Mouse (Mus musculus) forebrain, embryonic 12.5 days (tissue): ENCODE measurements around the gene D1Pas1. TPM values are rescaled to one million over a fixed set of nuclear protein-coding genes. Genes with fewer than 3 reads are reported as not detected.
A peak's percentile ranks its signal among the peaks of the same experiment; 100 is the strongest.

Experiments used
- ATAC-seq: fragments of 200-750 bp; cut with Nextera tagmentation; 2 replicates; pipeline ENCODE4 v1.8.0; 2017; ENCODE audit warnings: moderate TSS enrichment; ENCODE audit not compliant: low FRiP score
- H3K27ac ChIP-seq: fragments of 300-500 bp; sonication (generic); 2 replicates; pipeline ENCODE4 v1.5.1; 2016; ENCODE audit warnings: mild to moderate bottlenecking
- H3K27me3 ChIP-seq: fragments of 300-500 bp; sonication (generic); 2 replicates; pipeline ENCODE4 v1.6.1; 2016; ENCODE audit warnings: mild to moderate bottlenecking
- H3K36me3 ChIP-seq: fragments of 300-500 bp; sonication (generic); replicated peaks from 2 replicates; pipeline ENCODE4 v1.6.1; 2016; ENCODE audit warnings: mild to moderate bottlenecking
- H3K4me1 ChIP-seq: fragments of 300-500 bp; sonication (generic); 2 replicates; pipeline ENCODE4 v1.6.1; 2016
- H3K4me2 ChIP-seq: fragments of 300-500 bp; sonication (generic); 2 replicates; pipeline ENCODE4 v1.6.1; 2016; ENCODE audit warnings: mild to moderate bottlenecking, moderate library complexity
- H3K4me3 ChIP-seq: fragments of 300-500 bp; sonication (generic); replicated peaks from 2 replicates; pipeline ENCODE4 v1.5.1; 2016; ENCODE audit warnings: mild to moderate bottlenecking
- H3K9ac ChIP-seq: fragments of 300-500 bp; sonication (generic); 2 replicates; pipeline ENCODE4 v1.6.1; 2016; ENCODE audit warnings: mild to moderate bottlenecking
- H3K9me3 ChIP-seq: fragments of 300-500 bp; sonication (generic); 2 replicates; pipeline ENCODE4 v1.6.1; 2016
- WGBS: fragments of 180-500 bp; shearing (Covaris S2); methylation state at CpG from one replicate; pipeline ENCODE4 v1.1.7; 2016; 5-methylcytosine and 5-hydroxymethylcytosine counted together
- polyA plus RNA-seq: library from polyadenylated mRNA; unstranded; fragments of >200 nt; fragmentation: Nextera tagmentation; extraction: Ambion mirVana; gene quantifications from 2 replicates; pipeline ENCODE4 v1.2.1, GENCODE M21; 2016

The D1Pas1 gene
- polyA plus RNA-seq, 1 experiment from 2014 or later, result not detected

DNA sequence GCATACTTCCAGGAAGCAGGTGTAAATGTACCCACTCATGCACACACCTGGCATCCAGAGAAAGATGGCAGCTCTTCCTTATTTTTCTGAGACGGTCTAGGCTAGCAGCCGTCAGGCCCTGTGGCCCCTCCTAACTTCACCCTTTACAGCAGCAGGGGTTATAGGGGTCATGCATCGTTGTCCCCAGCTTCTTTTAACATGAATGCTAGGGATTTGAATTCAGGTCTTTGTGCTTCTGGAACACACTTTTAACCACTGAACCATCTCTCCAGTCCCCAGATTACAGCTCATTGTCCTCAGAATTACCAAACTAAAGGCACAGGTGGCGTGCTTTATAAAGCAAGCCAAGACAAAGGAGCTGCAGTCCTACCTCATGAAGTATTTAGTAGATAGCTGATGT, 12.6 kb upstream of the D1Pas1 start:
- no peak for ATAC-seq
- Histone ChIP-seq H3K4me1 (peaks cover 3% of the 10 kb centered on the region), H3K27me3 (no peaks in the 10 kb centered on the region), H3K27ac (no peak overlapping the region), H3K4me3 (no peak overlapping the region), H3K36me3 (no peaks in the 10 kb centered on the region), H3K9me3 (no peaks in the 10 kb centered on the region), H3K9ac (no peak overlapping the region), H3K4me2 (no peak overlapping the region)
- WGBS, result 72% methylated on average over 4 of the region's 4 CpGs

GRCm38 (mm10) chr1:186959380-186959779, 7.8 kb upstream of the D1Pas1 start:
- Histone ChIP-seq H3K4me1 (peaks cover 3% of the 10 kb centered on the region), H3K9ac (no peak overlapping the region), H3K36me3 (no peaks in the 10 kb centered on the region), H3K9me3 (no peaks in the 10 kb centered on the region), H3K27me3 (no peaks in the 10 kb centered on the region), H3K27ac (no peak overlapping the region), H3K4me2 (no peak overlapping the region), H3K4me3 (no peak overlapping the region)
- no peak for ATAC-seq
- WGBS, result 50% methylated on average over 4 of the region's 4 CpGs

GRCm38 (mm10) chr1:186964143-186964875, 2.9 kb upstream of the D1Pas1 start:
- no peaks in the 10 kb centered on the region for H3K4me1 ChIP-seq
- no peaks in the 10 kb centered on the region for H3K36me3 ChIP-seq
- 73% methylated on average over 4 of the region's 4 CpGs for whole genome bisulfite sequencing
- H3K4me3 ChIP-seq, result no peak overlapping the region
- peaks cover 27% of the 10 kb centered on the region for H3K9me3 ChIP-seq
- no peak overlapping the region for H3K9ac ChIP-seq
- no peak overlapping the region for H3K4me2 ChIP-seq
- no peaks in the 10 kb centered on the region for H3K27me3 ChIP-seq
- no peak for ATAC-seq
- no peak overlapping the region for H3K27ac ChIP-seq

DNA sequence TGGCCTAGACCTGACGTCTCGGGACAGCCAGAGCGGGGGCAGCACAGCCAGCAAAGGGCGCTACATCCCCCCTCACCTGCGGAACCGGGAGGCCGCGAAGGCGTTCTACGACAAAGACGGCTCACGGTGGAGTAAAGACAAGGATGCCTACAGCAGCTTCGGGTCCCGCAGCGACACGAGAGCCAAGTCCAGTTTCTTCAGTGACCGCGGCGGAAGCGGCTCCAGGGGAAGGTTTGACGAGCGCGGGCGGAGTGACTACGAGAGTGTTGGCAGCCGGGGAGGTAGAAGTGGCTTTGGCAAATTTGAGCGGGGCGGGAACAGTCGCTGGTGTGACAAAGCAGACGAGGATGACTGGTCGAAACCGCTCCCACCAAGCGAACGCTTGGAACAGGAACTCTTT, 710 bp downstream of the D1Pas1 start:
- Histone ChIP-seq H3K9me3 (peaks cover 30% of the 10 kb centered on the region), H3K27ac (no peak overlapping the region), H3K9ac (no peak overlapping the region), H3K27me3 (no peaks in the 10 kb centered on the region), H3K4me1 (no peaks in the 10 kb centered on the region), H3K4me2 (no peak overlapping the region), H3K36me3 (no peaks in the 10 kb centered on the region), H3K4me3 (no peak overlapping the region)
- 96% methylated on average over 34 of the region's 34 CpGs for WGBS
- ATAC-seq, result no peak

DNA sequence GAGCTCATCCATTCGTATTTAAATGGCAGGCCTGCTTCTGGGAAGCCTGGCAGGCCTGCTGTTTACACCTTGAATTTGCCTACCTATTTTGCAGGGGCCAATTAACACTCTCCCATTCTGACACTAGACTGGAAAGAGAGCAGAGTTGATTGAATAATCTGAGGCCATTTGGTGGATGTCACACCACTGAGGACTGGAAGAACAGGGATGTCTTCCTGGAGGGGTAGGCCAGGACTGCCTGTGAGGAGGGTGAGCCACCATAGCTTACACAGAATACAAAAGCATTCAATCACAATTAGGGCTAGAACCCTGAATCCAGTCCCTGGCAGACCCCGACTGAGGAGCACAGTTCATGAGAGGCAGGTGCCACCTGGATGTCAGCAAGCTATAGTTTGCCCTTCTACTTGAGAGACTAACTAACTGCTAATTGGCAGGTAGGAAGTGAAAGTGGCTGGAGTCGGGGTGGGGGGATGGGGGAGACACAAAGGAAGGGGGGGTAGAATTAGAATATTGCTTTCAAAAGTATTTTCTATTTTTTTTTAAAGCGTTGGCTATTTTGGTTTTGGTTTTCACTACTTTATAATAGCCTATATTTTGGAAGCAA, 9.8 kb downstream of the D1Pas1 start:
- no peak overlapping the region for H3K4me3 ChIP-seq
- 61% methylated on average over 4 of the region's 4 CpGs for WGBS
- H3K4me1 ChIP-seq, result peaks cover 16% of the 10 kb centered on the region
- H3K9ac ChIP-seq, result no peak overlapping the region
- H3K4me2 ChIP-seq, result no peak overlapping the region
- no peaks in the 10 kb centered on the region for H3K36me3 ChIP-seq
- no peak for ATAC-seq
- no peaks in the 10 kb centered on the region for H3K27me3 ChIP-seq
- H3K9me3 ChIP-seq, result no peaks in the 10 kb centered on the region
- H3K27ac ChIP-seq, result no peak overlapping the region

DNA sequence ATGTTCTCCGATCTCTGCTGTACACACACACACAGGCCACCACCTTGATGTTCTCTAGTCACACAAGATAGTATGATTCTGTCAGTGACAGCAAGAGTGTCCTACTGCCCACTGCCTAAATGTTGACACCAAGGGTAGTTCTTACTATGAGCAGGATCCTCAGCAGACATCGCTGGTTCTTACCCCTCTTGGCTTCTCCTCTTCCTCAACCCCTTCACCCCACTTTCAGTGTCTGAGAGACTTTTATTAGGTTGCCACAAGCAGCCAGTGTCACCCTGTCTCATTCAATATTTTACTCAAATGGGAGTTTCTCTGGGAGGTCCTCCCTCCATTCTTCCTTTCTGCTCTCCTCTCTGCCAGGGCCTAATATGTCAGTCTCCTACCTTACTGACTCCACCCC, 10.6 kb downstream of the D1Pas1 start:
- 96% methylated on average over 2 of the region's 2 CpGs for WGBS
- Histone ChIP-seq H3K9me3 (no peaks in the 10 kb centered on the region), H3K4me1 (peaks cover 16% of the 10 kb centered on the region), H3K36me3 (no peaks in the 10 kb centered on the region), H3K9ac (no peak overlapping the region), H3K27ac (no peak overlapping the region), H3K4me3 (no peak overlapping the region), H3K27me3 (no peaks in the 10 kb centered on the region), H3K4me2 (no peak overlapping the region)
- ATAC-seq, result no peak

DNA sequence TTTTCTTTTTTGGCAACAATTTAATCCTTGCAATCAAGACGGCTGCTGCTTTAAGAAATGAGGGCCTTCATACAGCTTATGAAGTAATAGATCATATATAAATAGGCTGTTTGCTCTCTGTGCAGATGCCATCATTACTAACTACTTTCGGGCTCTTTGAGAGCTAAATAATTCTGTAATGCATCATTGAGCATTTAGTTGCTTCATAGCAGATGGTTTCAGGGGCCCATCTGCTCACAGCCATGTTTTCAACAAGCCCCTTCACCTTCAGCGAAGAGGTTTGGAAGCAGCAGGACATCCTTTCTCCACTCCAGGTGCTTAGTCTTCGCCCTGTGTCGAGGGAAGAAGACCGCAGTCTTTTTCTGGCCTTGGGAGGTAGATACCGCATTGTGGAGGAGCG, 12.2 kb downstream of the D1Pas1 start:
- Histone ChIP-seq H3K27ac (peak overlapping the region; percentile 65; the same call in 1 of the 2 replicates), H3K9me3 (no peaks in the 10 kb centered on the region), H3K27me3 (no peaks in the 10 kb centered on the region), H3K4me2 (no peak overlapping the region), H3K9ac (no peak overlapping the region), H3K4me3 (no peak overlapping the region), H3K36me3 (no peaks in the 10 kb centered on the region), H3K4me1 (peaks cover 16% of the 10 kb centered on the region)
- 62% methylated on average over 8 of the region's 8 CpGs for WGBS
- peak; percentile 23; the same call in 1 of the 2 replicates for ATAC-seq

- Histone ChIP-seq H3K4me1 (peaks cover 16% of the 10 kb centered on the region), H3K27ac (peak overlapping the region; percentile 65; the same call in 1 of the 2 replicates), H3K27me3 (no peaks in the 10 kb centered on the region), H3K4me3 (no peak overlapping the region), H3K4me2 (no peak overlapping the region), H3K36me3 (no peaks in the 10 kb centered on the region), H3K9me3 (no peaks in the 10 kb centered on the region), H3K9ac (no peak overlapping the region)
- 66% methylated on average over 9 of the region's 9 CpGs for WGBS
- ATAC-seq, result no peak
Measured at GRCm38 (mm10) chr1:186980503-186980902, 13.3 kb downstream of the D1Pas1 start.

DNA sequence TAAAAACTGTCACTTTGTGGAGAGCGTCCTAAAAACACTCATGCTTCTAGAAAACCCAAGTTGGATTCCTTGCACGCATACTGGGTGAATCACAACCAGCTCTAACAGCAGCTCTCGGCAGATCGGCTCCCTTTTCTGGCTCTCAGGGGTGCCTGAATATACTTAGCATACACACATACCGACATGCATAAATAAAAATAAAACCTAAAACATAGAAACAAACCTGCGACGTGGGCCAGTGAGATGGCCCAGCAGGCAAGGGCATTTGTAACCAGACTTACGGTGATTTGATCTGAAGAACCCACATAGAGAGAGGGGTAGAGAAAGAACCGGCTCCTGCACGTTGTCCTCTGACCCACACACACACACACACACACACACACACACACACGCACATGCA, 17.9 kb downstream of the D1Pas1 start:
- Histone ChIP-seq H3K9me3 (no peaks in the 10 kb centered on the region), H3K4me1 (peaks cover 20% of the 10 kb centered on the region), H3K27ac (no peak overlapping the region), H3K9ac (no peak overlapping the region), H3K4me3 (no peak overlapping the region), H3K36me3 (no peaks in the 10 kb centered on the region), H3K4me2 (no peak overlapping the region), H3K27me3 (no peaks in the 10 kb centered on the region)
- no peak for ATAC-seq
- WGBS, result 90% methylated on average over 10 of the region's 11 CpGs

DNA sequence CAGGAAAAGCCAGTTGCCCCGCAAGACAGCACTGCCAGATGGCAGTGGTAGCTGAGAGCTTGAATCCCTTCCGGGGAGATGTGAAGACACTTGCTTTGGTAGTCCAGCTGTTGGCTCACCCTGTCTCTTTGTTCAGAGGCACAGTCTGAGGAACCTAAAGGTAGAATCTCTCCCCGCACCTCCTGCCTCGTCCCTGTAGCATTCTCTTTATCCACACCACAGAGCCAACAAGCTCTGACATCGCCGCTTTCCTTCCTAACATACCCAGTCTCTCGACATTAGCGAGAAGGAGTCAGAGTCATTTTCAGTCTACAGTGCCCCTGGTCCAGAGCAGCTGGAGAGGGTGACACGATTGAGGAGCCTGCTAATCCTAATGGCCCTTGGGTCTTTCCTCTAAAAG, 18.9 kb downstream of the D1Pas1 start:
- Histone ChIP-seq H3K4me2 (no peak overlapping the region), H3K27me3 (no peaks in the 10 kb centered on the region), H3K27ac (no peak overlapping the region), H3K4me3 (no peak overlapping the region), H3K4me1 (peaks cover 11% of the 10 kb centered on the region), H3K9ac (no peak overlapping the region), H3K9me3 (no peaks in the 10 kb centered on the region), H3K36me3 (no peaks in the 10 kb centered on the region)
- WGBS, result 76% methylated on average over 9 of the region's 9 CpGs
- no peak for ATAC-seq

DNA sequence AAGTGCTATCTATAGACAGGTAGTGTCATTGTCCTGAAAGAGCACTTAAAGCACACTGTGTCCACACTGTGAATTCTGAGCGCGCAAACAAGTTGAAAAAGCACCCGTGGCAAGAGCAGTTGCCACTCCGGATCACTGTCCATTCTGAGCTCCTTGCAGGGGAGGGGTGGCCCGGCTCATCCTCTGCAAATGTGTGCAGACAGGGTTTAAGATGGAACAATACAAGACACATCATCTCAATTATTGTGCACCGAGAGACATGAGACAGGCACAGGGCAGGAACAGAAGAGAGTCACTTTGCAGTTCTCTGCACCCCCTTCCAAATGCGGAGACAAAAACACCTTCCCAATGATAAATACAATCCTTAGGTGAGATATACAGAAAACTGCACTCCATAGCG, 19.3 kb downstream of the D1Pas1 start:
- H3K4me1 ChIP-seq, result peaks cover 11% of the 10 kb centered on the region
- 82% methylated on average over 8 of the region's 8 CpGs for WGBS
- no peak for ATAC-seq
- no peak overlapping the region for H3K27ac ChIP-seq
- H3K27me3 ChIP-seq, result no peaks in the 10 kb centered on the region
- H3K9ac ChIP-seq, result no peak overlapping the region
- H3K9me3 ChIP-seq, result no peaks in the 10 kb centered on the region
- no peaks in the 10 kb centered on the region for H3K36me3 ChIP-seq
- no peak overlapping the region for H3K4me3 ChIP-seq
- no peak overlapping the region for H3K4me2 ChIP-seq

- Histone ChIP-seq H3K4me3 (no peak overlapping the region), H3K36me3 (no peaks in the 10 kb centered on the region), H3K4me1 (peaks cover 11% of the 10 kb centered on the region), H3K27me3 (no peaks in the 10 kb centered on the region), H3K9ac (no peak overlapping the region), H3K27ac (peak overlapping the region; percentile 26; the same call in 1 of the 2 replicates), H3K4me2 (no peak overlapping the region), H3K9me3 (no peaks in the 10 kb centered on the region)
- peak; percentile 72; the same call in 1 of the 2 replicates for ATAC-seq
- 39% methylated on average over 9 of the region's 9 CpGs for WGBS
Measured at GRCm38 (mm10) chr1:186988281-186988682, 21.1 kb downstream of the D1Pas1 start.

DNA sequence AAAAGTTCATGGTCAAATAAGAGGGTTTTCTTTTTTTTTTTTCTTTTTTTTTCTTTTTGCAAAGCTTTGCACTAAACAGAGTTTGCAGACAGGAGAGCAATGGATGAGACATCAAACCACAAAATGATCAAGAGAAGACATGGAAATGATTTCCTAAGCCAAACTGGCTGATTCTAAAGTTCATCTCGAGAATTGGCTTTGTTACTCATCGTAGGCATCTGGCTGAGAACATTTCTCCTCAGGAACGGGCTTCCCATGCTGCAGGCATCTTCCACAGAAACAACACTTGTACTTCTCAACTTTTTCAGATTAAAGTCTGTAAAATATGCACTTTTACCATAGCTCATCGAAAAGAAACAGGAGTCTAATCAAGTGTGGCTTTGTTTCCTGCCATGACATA, 21.6 kb downstream of the D1Pas1 start:
- H3K9me3 ChIP-seq, result no peaks in the 10 kb centered on the region
- no peak overlapping the region for H3K9ac ChIP-seq
- H3K36me3 ChIP-seq, result no peaks in the 10 kb centered on the region
- no peak overlapping the region for H3K27ac ChIP-seq
- H3K27me3 ChIP-seq, result no peaks in the 10 kb centered on the region
- no peak overlapping the region for H3K4me3 ChIP-seq
- H3K4me1 ChIP-seq, result peaks cover 11% of the 10 kb centered on the region
- no peak overlapping the region for H3K4me2 ChIP-seq
- 83% methylated on average over 4 of the region's 4 CpGs for WGBS
- ATAC-seq, result no peak
